Mouse (Mus musculus) kidney, embryonic 15.5 days (tissue): Measurements from ENCODE around the gene Tamm41. TPM values are rescaled to one million over a fixed set of nuclear protein-coding genes. Genes with fewer than 3 reads are reported as not detected.

Source experiments
- ATAC-seq: fragments of 200-750 bp; cut with Nextera tagmentation; replicated peaks from 2 replicates; pipeline ENCODE4 v1.8.0; 2017; ENCODE audit warnings: moderate TSS enrichment; ENCODE audit not compliant: low FRiP score
- H3K27ac ChIP-seq: fragments of 300-500 bp; sonication (generic); 2 replicates; pipeline ENCODE4 v1.5.1; 2015; ENCODE audit warnings: mild to moderate bottlenecking, inconsistent platforms
- H3K27me3 ChIP-seq: fragments of 300-500 bp; sonication (generic); 2 replicates; pipeline ENCODE4 v1.6.1; 2015; ENCODE audit warnings: inconsistent platforms
- H3K36me3 ChIP-seq: fragments of 300-500 bp; sonication (generic); 2 replicates; pipeline ENCODE4 v1.6.1; 2015; ENCODE audit warnings: inconsistent platforms
- H3K4me1 ChIP-seq: fragments of 300-500 bp; sonication (generic); 2 replicates; pipeline ENCODE4 v1.6.1; 2015; ENCODE audit warnings: inconsistent platforms
- H3K4me2 ChIP-seq: fragments of 300-500 bp; sonication (generic); 2 replicates; pipeline ENCODE4 v1.6.1; 2015; ENCODE audit warnings: moderate library complexity, mild to moderate bottlenecking, inconsistent platforms
- H3K4me3 ChIP-seq: fragments of 300-500 bp; sonication (generic); replicated peaks from 2 replicates; pipeline ENCODE4 v1.5.1; 2015; ENCODE audit warnings: mild to moderate bottlenecking, inconsistent platforms
- H3K9ac ChIP-seq: fragments of 300-500 bp; sonication (generic); 2 replicates; pipeline ENCODE4 v1.6.1; 2015; ENCODE audit warnings: mild to moderate bottlenecking, inconsistent platforms
- H3K9me3 ChIP-seq: fragments of 300-500 bp; sonication (generic); replicated peaks from 2 replicates; pipeline ENCODE4 v1.6.1; 2016; ENCODE audit warnings: inconsistent platforms
- WGBS: fragments of 180-500 bp; shearing (Covaris S2); methylation state at CpG from one replicate; pipeline ENCODE4 v1.1.7; 2015; ENCODE audit warnings: mixed read lengths; 5-methylcytosine and 5-hydroxymethylcytosine counted together
- polyA plus RNA-seq: library from polyadenylated mRNA; unstranded; fragments of >200 nt; fragmentation: Nextera tagmentation; extraction: Ambion mirVana; gene quantifications from 2 replicates; pipeline ENCODE4 v1.2.1, GENCODE M21; 2015

The Tamm41 gene
- 62.1 and 64.1 TPM in 2 replicates for polyA plus RNA-seq

- H3K9me3 ChIP-seq: no peaks in the 10 kb centered on the region
- peak within 1 kb of the TSS; percentile 61 for H3K9ac ChIP-seq
- H3K4me1 ChIP-seq: peaks cover 15% of the 10 kb centered on the region
- H3K27me3 ChIP-seq: no peaks in the 10 kb centered on the region
- H3K4me3 ChIP-seq: peak within 1 kb of the TSS; percentile 90
- peaks cover 25% of the 10 kb centered on the region for H3K36me3 ChIP-seq
- peak; percentile 94 for ATAC-seq
- H3K27ac ChIP-seq: no peak within 1 kb of the TSS
- peak within 1 kb of the TSS; percentile 76 for H3K4me2 ChIP-seq
- WGBS: 1% methylated on average over 56 of the region's 57 CpGs
Observed at GRCm38 (mm10) chr6:115037103-115038094, at the start of gene Tamm41. TSS of gene Tamm41 (minus strand) at chr6:115037876.

DNA sequence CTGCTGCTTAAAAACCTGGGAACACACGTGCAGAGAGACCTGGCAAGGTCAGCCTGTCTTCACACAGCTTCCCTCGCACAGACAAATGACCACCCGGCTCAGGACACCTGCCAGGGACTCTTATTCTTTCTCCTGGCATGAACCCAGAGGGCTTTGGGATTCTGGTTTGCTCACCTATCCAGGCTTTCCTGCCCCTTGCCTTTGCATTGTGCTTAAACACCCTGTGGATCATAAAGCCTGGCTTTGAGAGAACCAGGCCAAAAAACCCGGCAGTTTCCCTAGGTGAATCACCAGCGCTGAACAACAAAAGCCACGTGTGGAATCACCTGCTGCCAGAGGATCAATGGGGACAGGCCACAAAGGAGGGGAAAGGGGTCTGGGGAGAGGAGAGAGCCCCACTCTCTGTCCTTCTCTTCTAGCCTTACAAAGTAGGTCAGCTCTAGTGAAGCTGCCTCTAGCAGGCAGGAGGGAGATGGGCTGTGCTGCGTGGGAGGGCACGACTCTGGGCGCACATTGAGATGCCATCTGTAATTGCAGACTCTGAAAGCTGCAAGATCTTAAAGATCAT lies 47.7 kb upstream of the Tamm41 start:
- Histone ChIP-seq H3K27ac (no peak overlapping the region), H3K9ac (no peak overlapping the region), H3K4me1 (no peaks in the 10 kb centered on the region), H3K36me3 (no peaks in the 10 kb centered on the region), H3K27me3 (no peaks in the 10 kb centered on the region), H3K9me3 (no peaks in the 10 kb centered on the region), H3K4me3 (no peak overlapping the region), H3K4me2 (no peak overlapping the region)
- WGBS: 46% methylated on average over 9 of the region's 9 CpGs
- ATAC-seq: no peak

DNA sequence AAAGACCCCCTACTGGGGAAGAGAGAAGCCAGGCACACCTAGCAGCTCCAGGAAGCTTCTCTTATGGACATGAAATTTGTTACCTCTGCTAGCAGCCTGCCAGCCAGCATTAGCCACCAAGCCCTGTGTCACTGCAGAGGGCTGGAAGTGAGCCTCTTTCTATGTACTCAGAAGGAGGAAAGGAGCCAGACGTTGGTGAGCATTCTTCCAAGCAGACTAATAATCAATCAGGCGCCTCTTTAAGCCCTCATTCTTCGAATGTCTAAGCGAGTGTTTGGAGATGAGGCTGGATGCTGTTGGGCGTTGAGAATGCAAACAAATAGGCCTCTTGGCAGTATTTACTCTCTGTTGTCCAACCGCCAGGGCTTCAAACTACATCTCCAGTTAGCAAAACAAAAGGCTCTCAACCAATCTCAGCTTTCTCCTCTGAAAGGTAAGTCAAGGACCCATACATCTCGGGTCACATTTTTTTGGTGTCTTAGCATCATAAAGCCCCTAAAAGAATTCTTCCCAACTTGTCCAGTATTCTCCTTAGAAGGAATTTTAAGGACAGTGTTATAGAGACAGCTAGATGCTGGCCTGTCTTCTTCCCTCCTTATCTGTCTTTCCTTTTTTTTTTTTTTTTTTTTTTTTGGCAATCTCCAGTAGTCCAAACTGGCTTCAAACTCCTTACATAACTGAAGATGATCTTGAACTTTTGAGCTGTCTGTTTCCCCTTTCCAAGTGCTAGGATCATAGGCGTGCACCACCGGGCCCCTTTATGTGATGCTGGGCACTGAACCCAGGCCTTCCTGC lies 39.3 kb upstream of the Tamm41 start:
- H3K9ac ChIP-seq: no peak overlapping the region
- no peak overlapping the region for H3K27ac ChIP-seq
- no peak overlapping the region for H3K4me2 ChIP-seq
- H3K27me3 ChIP-seq: no peaks in the 10 kb centered on the region
- no peaks in the 10 kb centered on the region for H3K36me3 ChIP-seq
- no peak overlapping the region for H3K4me3 ChIP-seq
- H3K4me1 ChIP-seq: no peaks in the 10 kb centered on the region
- ATAC-seq: no peak
- WGBS: 56% methylated on average over 9 of the region's 9 CpGs
- H3K9me3 ChIP-seq: no peaks in the 10 kb centered on the region

DNA sequence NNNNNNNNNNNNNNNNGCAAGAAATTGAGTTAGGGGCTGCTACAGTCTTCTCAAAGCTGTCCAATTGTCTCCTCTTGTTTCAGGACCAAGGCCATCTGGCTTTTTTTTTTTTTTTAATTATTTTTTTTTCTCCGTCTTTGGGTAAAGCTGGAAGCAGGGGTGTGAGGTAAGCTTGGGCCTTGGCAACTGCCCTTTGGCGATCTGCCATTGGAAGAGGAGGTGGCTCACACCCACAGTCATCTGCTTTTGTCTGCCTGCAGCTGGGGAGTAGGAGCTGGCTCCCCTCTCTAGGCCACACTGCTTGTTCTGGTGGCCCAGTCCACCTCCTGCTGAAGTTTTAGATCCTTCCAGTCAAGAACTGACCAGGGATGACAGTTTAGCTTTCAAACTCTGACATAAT lies 34.3 kb upstream of the Tamm41 start:
- ATAC-seq: no peak
- H3K36me3 ChIP-seq: no peaks in the 10 kb centered on the region
- no peak overlapping the region for H3K4me3 ChIP-seq
- H3K27ac ChIP-seq: no peak overlapping the region
- no peaks in the 10 kb centered on the region for H3K27me3 ChIP-seq
- H3K9me3 ChIP-seq: no peaks in the 10 kb centered on the region
- no peak overlapping the region for H3K4me2 ChIP-seq
- no peaks in the 10 kb centered on the region for H3K4me1 ChIP-seq
- no peak overlapping the region for H3K9ac ChIP-seq
- WGBS: 80% methylated on average over 2 of the region's 2 CpGs

DNA sequence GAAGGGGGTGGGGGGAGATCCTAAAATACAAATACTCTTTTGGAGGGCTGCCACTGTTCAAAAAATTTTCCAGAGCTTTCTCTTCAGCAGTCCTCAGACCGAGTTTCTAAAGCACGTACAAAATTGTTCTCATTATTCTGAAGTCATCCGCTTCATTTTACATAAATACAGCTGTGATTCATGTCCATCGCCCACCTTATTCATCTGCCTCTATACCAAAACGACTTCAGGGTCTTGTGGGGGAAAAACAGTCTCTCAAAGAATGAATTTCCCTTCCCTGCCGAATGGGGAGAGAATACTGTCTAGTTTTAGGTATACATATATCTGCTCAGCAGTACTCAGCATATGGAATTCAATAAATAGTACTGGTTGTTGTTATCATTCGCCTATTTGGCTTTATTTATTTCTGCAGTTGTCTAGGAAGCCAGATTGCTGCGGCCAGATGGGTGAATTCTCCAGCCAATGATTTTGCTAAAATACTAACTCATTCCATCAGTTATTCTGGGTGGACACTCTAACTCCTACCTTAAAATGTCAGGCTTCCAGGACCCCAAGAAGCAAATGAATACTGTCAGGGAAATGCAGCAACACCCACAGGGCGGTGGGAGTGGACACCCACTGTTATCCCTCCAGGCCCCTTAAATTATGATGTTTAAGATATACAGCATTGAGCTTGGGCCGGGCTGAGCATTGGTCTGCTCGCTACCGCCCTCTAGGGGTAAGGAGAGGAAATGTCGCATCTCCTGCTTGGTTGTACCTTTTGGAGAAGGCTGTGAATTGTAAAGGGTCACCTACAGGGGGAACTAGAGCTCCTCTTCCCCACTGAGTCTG lies 27.9 kb upstream of the Tamm41 start:
- Histone ChIP-seq H3K27me3 (no peaks in the 10 kb centered on the region), H3K27ac (no peak overlapping the region), H3K4me3 (no peak overlapping the region), H3K9me3 (no peaks in the 10 kb centered on the region), H3K36me3 (no peaks in the 10 kb centered on the region), H3K9ac (no peak overlapping the region), H3K4me2 (no peak overlapping the region), H3K4me1 (no peaks in the 10 kb centered on the region)
- ATAC-seq: no peak
- 40% methylated on average over 13 of the region's 13 CpGs for WGBS

- Histone ChIP-seq H3K4me3 (no peak overlapping the region), H3K36me3 (no peaks in the 10 kb centered on the region), H3K27ac (no peak overlapping the region), H3K4me1 (no peaks in the 10 kb centered on the region), H3K9ac (no peak overlapping the region), H3K4me2 (no peak overlapping the region), H3K9me3 (no peaks in the 10 kb centered on the region), H3K27me3 (no peaks in the 10 kb centered on the region)
- no peak for ATAC-seq
- WGBS: 73% methylated on average over 5 of the region's 5 CpGs
Observed at GRCm38 (mm10) chr6:115062605-115063350, 25.1 kb upstream of the Tamm41 start.

DNA sequence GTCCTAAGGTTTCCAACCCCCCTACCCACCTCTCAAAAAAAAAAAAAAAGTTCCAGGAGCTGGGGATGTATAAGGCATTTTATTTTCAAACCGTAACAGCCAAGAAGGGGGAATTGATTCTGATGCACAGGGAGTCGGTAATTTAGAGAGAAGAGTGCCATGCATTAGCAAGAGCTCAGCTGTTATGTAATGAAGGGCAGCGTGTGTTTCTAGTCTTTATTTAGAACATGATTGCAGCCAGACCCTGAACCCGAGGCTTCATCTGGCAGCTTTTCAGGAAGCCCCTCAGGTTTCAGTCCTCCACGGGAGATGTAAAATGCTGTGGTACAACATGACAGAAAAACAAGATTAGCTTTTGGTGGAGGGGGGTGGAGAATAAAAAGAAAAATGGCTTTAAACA lies 21.6 kb upstream of the Tamm41 start:
- Histone ChIP-seq H3K27me3 (no peaks in the 10 kb centered on the region), H3K9me3 (no peaks in the 10 kb centered on the region), H3K4me2 (no peak overlapping the region), H3K4me3 (no peak overlapping the region), H3K4me1 (no peaks in the 10 kb centered on the region), H3K9ac (no peak overlapping the region), H3K36me3 (no peaks in the 10 kb centered on the region), H3K27ac (no peak overlapping the region)
- WGBS: 62% methylated on average over 5 of the region's 5 CpGs
- ATAC-seq: no peak

- ATAC-seq: no peak
- no peaks in the 10 kb centered on the region for H3K27me3 ChIP-seq
- no peak overlapping the region for H3K27ac ChIP-seq
- no peaks in the 10 kb centered on the region for H3K9me3 ChIP-seq
- H3K4me3 ChIP-seq: no peak overlapping the region
- no peaks in the 10 kb centered on the region for H3K36me3 ChIP-seq
- WGBS: 14% methylated on average over 2 of the region's 2 CpGs
- no peaks in the 10 kb centered on the region for H3K4me1 ChIP-seq
- no peak overlapping the region for H3K9ac ChIP-seq
- no peak overlapping the region for H3K4me2 ChIP-seq
Observed at GRCm38 (mm10) chr6:115056699-115057098, 19.0 kb upstream of the Tamm41 start.

GRCm38 (mm10) chr6:115055440-115055839 lies 17.8 kb upstream of the Tamm41 start:
- H3K27me3 ChIP-seq: no peaks in the 10 kb centered on the region
- no peak for ATAC-seq
- H3K4me1 ChIP-seq: no peaks in the 10 kb centered on the region
- H3K36me3 ChIP-seq: no peaks in the 10 kb centered on the region
- 76% methylated on average over 4 of the region's 4 CpGs for WGBS
- no peaks in the 10 kb centered on the region for H3K9me3 ChIP-seq
- H3K27ac ChIP-seq: no peak overlapping the region
- H3K4me3 ChIP-seq: no peak overlapping the region
- H3K9ac ChIP-seq: no peak overlapping the region
- H3K4me2 ChIP-seq: no peak overlapping the region

DNA sequence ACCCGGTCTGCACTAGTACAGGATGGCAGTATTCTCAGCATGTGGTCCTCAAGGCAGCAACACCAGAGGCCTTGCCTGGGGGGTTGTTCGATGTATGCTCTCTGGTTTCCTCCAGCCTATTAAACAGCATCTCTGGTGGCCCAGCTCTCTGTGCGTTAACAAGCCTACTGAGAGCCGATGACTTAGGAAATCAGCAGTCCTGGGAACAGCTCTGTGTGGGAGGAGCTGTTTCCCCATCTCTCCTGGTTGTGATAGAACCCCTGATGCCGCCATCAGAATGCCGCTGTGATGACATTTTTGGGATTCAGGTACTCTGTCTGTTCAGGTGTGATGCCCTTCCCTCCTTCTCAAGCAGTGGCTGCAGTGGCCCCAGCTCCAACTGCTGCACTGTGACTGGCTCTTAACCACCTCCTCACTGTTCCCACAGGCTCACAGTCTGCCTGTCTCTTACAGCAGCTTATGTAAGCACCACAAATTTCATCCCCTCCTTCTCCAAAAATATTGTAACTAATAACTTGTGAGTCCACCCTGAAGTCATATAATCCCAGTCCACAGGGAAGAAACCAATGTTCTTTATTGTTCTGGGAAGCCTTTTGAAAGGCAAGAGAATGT lies 14.0 kb upstream of the Tamm41 start:
- H3K4me1 ChIP-seq: no peaks in the 10 kb centered on the region
- no peak overlapping the region for H3K9ac ChIP-seq
- WGBS: 62% methylated on average over 6 of the region's 6 CpGs
- no peak overlapping the region for H3K27ac ChIP-seq
- no peaks in the 10 kb centered on the region for H3K27me3 ChIP-seq
- no peaks in the 10 kb centered on the region for H3K36me3 ChIP-seq
- no peaks in the 10 kb centered on the region for H3K9me3 ChIP-seq
- H3K4me2 ChIP-seq: no peak overlapping the region
- no peak overlapping the region for H3K4me3 ChIP-seq
- ATAC-seq: no peak
